Mouse (Mus musculus): ENCODE measurements at regions not wholly inside any gene's neighbourhood (a gene's known extent, or its start where the extent isn't known, plus 50 kb on each side); places are given as distances from the start of the nearest gene placed in this dataset.
A peak's percentile ranks its signal among the peaks of the same experiment; 100 is the strongest.

GRCm38 (mm10) chr2:46802812-46803211, 1685.6 kb upstream of the Zeb2 start:
- DNase-seq = peak; percentile 1 to 6

Measured in cerebellum, postnatal 10 days (tissue).